Mouse (Mus musculus) NIH3T3 (cell line): Measurements from ENCODE around the gene 4932411N23Rik.
"Not testable (repeated sequence)": the region's sequence is repeated elsewhere in the genome, so short reads cannot be mapped to it uniquely, and the experiment has no call there.

ENCODE experiments used
- DNase-seq: peaks from one replicate; pipeline ENCODE4 v3.0.0-alpha.2; 2012; ENCODE audit warnings: low read depth

The 4932411N23Rik gene

GRCm38 (mm10) chrX:126815768-126816167, at the start of gene 4932411N23Rik:
TSS of gene 4932411N23Rik (minus strand) at chrX:126815868.
- DNase-seq: no peak

GRCm38 (mm10) chrX:126779895-126780294, 35.8 kb downstream of the 4932411N23Rik start:
- DNase-seq: peak; percentile 31

GRCm38 (mm10) chrX:126777643-126778042, 38.0 kb downstream of the 4932411N23Rik start:
- peak; percentile 74 for DNase-seq

GRCm38 (mm10) chrX:126774846-126775245, 40.8 kb downstream of the 4932411N23Rik start:
- DNase-seq: peak; percentile 82

GRCm38 (mm10) chrX:126773511-126773910, 42.2 kb downstream of the 4932411N23Rik start:
- not testable (repeated sequence) for DNase-seq
